Mouse (Mus musculus) E14TG2a.4 (cell line): Measurements from ENCODE around the gene Camk1d.
"Not testable (repeated sequence)": the region's sequence is repeated elsewhere in the genome, so short reads cannot be mapped to it uniquely, and the experiment has no call there.

Source experiments
- H3K27me3 ChIP-seq: 2 replicates; pipeline ENCODE4 v1.6.1; 2014; ENCODE audit warnings: low read length, control low read depth; ENCODE audit not compliant: insufficient read depth
- H3K36me3 ChIP-seq: 2 replicates; pipeline ENCODE4 v1.6.1; 2014; ENCODE audit warnings: low read length, control low read depth; ENCODE audit not compliant: insufficient read depth
- H3K4me1 ChIP-seq: replicated peaks from 2 replicates; pipeline ENCODE4 v1.6.1; 2014; ENCODE audit warnings: low read depth, low read length, control low read depth
- H3K4me3 ChIP-seq: replicated peaks from 2 replicates; pipeline ENCODE4 v1.5.1; 2014; ENCODE audit warnings: mild to moderate bottlenecking, low read length
- H3K9me3 ChIP-seq: 2 replicates; pipeline ENCODE4 v1.6.1; 2014; ENCODE audit warnings: low read length, control low read depth
- CTCF ChIP-seq: conservative IDR thresholded peaks from 2 replicates; pipeline ENCODE4 v1.5.1; 2014; ENCODE audit warnings: low read length
- NANOG ChIP-seq: IDR thresholded peaks from 2 replicates; pipeline ENCODE4 v1.6.1; 2014; ENCODE audit warnings: borderline replicate concordance, low read length, mixed read lengths
- POU5F1 ChIP-seq: IDR thresholded peaks from 2 replicates; pipeline ENCODE4 v1.6.1; 2014; ENCODE audit warnings: low read length, borderline replicate concordance

Gene Camk1d

DNA sequence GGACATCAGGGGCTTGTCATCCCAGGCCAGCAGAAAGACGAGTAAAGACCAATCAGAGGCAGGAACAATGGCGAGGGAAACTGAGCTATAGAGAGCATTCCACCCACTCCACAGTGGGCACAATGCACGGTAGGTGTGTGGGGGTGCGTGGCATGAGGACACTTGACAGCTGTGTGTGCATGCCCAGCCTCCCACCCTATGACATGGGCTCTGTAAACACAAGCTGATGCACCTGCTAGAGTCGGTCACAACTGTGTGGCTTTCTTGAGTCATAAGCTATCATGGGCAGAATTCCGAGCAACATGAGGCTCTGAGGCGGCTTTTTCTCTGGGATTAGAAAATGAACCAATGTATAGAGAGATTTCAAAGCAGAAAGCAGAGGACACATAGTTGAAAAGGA lies 333.3 kb downstream of the Camk1d start:
- Histone ChIP-seq H3K9me3 (no peaks in the 10 kb centered on the region), H3K4me1 (no peaks in the 10 kb centered on the region), H3K4me3 (no peak overlapping the region), H3K36me3 (no peaks in the 10 kb centered on the region), H3K27me3 (no peaks in the 10 kb centered on the region)
- TF ChIP-seq POU5F1 (no peak), CTCF (no peak), NANOG (no peak)

GRCm38 (mm10) chr2:5378922-5379321 lies 335.4 kb downstream of the Camk1d start:
- not testable (repeated sequence) for H3K27me3 ChIP-seq, H3K36me3 ChIP-seq, H3K9me3 ChIP-seq, H3K4me3 ChIP-seq, H3K4me1 ChIP-seq

- peaks cover 6% of the 10 kb centered on the region for H3K4me1 ChIP-seq
- H3K36me3 ChIP-seq = no peaks in the 10 kb centered on the region
- H3K4me3 ChIP-seq = no peak overlapping the region
- TF ChIP-seq POU5F1 (no peak), CTCF (no peak), NANOG (no peak)
- H3K27me3 ChIP-seq = no peaks in the 10 kb centered on the region
- no peaks in the 10 kb centered on the region for H3K9me3 ChIP-seq
Measured at GRCm38 (mm10) chr2:5378066-5378672, 336.1 kb downstream of the Camk1d start.

DNA sequence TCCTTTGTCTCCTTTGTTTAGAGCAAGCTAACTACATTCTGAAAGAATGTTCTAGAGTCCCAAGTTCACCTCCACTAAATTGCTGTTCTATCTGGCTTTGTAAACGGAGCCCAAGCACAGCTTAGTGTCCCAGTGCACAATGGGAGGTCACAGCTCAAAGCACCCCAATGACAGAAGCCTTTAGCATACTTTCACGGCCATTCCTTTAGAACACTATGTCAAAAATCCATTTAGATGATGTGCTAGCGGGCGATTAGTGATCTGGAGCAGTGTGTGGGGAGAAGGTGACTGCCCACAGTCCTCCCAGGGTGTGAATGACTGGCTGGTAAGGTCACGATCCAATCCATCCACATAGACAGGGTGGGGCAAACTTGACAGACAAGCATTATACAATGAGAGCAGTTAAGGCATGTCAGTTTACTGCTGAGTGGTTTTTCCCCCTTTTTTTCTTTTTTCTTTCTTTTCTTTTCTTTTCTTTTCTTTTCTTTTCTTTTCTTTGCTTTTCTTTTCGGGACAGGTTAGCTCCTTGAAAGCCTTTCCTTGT lies 341.4 kb downstream of the Camk1d start:
- no peaks in the 10 kb centered on the region for H3K27me3 ChIP-seq
- H3K4me3 ChIP-seq = no peak overlapping the region
- TF ChIP-seq NANOG = peak; percentile 2; the same call in 1 of the 2 replicates
- no peak for TF ChIP-seq POU5F1
- H3K4me1 ChIP-seq = peaks cover 20% of the 10 kb centered on the region
- no peaks in the 10 kb centered on the region for H3K36me3 ChIP-seq
- no peaks in the 10 kb centered on the region for H3K9me3 ChIP-seq

DNA sequence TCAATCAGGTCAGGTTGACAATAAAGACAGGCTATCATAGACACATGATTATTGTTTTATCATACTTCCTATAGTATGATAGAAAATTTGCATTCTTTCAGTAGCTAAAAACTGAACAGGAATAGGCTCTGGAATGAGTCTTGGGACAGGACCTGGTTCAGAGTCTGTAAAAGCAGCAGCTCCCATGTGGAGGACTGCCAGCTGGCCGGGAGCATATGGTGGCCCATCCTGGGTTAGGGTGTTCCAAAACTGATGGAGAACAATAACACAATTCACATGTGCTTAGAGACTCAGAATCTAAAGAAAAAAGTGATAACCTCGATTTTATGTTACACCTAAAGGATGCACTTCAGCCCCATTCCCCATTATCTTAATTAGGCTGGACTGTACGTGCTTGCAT lies 343.0 kb downstream of the Camk1d start:
- no peaks in the 10 kb centered on the region for H3K9me3 ChIP-seq
- H3K4me1 ChIP-seq = peaks cover 20% of the 10 kb centered on the region
- H3K4me3 ChIP-seq = no peak overlapping the region
- TF ChIP-seq CTCF = no peak
- no peak for TF ChIP-seq POU5F1
- TF ChIP-seq NANOG = no peak
- no peaks in the 10 kb centered on the region for H3K27me3 ChIP-seq
- no peaks in the 10 kb centered on the region for H3K36me3 ChIP-seq

DNA sequence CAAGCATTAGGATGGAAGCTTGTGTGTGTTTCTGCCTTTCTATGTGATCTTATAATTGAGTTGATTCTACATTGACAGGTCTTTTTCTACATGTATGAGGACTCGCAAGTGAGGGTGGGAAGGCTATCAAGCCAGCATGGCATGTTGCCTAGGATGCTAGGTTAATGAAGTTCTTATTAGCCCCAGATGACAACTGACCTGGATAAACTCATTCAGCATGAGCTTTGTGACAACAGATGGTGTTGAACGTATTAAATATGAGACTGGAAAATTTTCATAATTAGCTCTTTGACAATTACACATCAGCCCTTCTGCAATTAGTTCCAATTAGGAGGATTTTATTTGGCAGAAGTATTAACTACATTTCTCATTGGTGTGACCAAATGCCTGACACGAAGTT lies 343.7 kb downstream of the Camk1d start:
- TF ChIP-seq POU5F1 (no peak), NANOG (no peak)
- Histone ChIP-seq H3K27me3 (no peaks in the 10 kb centered on the region), H3K9me3 (peaks cover 3% of the 10 kb centered on the region), H3K4me1 (peaks cover 20% of the 10 kb centered on the region), H3K36me3 (no peaks in the 10 kb centered on the region), H3K4me3 (no peak overlapping the region)

DNA sequence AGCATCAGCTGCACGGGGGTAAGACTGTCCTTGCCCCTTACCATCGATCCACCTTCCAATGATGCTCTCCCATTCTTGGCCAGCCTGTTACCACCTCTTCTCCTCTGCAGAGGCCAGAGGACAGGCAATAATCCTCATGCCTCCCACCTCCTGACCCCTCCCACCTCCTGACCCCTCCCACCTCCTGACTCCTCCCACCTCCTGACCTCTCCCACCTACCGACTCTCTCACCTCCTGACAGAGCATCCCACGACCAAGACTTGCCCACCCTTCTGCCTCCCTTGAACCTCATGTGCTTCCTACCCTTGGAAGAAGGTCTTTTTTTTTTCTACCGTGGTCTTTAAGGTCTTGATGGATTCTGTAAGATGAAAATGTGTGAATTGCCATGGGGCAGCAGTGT lies 350.5 kb downstream of the Camk1d start:
- no peak overlapping the region for H3K4me3 ChIP-seq
- no peaks in the 10 kb centered on the region for H3K27me3 ChIP-seq
- TF ChIP-seq CTCF (no peak), POU5F1 (no peak), NANOG (no peak)
- H3K36me3 ChIP-seq = peaks cover 19% of the 10 kb centered on the region
- peaks cover 25% of the 10 kb centered on the region for H3K4me1 ChIP-seq
- peaks cover 7% of the 10 kb centered on the region for H3K9me3 ChIP-seq

DNA sequence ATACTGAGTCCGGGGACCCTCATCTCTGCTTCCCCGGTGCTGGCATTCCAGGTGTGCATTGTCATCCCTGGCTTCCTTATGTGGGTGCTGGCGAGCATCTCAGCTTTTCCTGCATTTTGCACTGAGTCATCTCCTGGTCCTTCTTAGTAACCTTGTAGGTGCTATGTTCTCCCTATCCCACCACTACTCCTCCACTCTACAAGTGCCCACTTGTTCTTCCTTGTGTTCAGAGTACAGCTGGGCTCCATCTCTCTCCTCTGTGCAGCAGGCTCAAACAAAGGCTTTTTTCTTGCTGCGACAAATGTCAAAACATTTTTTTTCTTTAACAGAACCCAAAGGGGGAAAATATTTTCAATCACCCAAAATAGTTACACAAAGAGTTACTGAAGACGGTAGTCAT lies 356.3 kb downstream of the Camk1d start:
- Histone ChIP-seq H3K27me3 (no peaks in the 10 kb centered on the region), H3K9me3 (no peaks in the 10 kb centered on the region), H3K36me3 (peaks cover 27% of the 10 kb centered on the region), H3K4me1 (peaks cover 65% of the 10 kb centered on the region), H3K4me3 (peak overlapping the region; percentile 35; the same call in 1 of the 2 replicates)
- TF ChIP-seq NANOG = no peak
- TF ChIP-seq CTCF = no peak

- H3K27me3 ChIP-seq = no peaks in the 10 kb centered on the region
- H3K9me3 ChIP-seq = no peaks in the 10 kb centered on the region
- H3K36me3 ChIP-seq = peaks cover 27% of the 10 kb centered on the region
- peak overlapping the region; percentile 35 for H3K4me3 ChIP-seq
- H3K4me1 ChIP-seq = peaks cover 74% of the 10 kb centered on the region
- TF ChIP-seq NANOG (peak; percentile 97), POU5F1 (no peak)
Measured at GRCm38 (mm10) chr2:5357056-5357455, 357.3 kb downstream of the Camk1d start.
